Mouse (Mus musculus): ENCODE measurements around the gene Zfp831.

GRCm38 (mm10) chr2:174668806-174669205 is 25.5 kb downstream of the Zfp831 start:
- TF ChIP-seq CTCF (IDR thresholded peaks at IDR 0.05; ENCODE audit: low read depth), result no peak
- no peak for TF ChIP-seq EP300 (IDR thresholded peaks at IDR 0.05; ENCODE audit: low read depth)

Data from liver, embryonic 14.5 days (tissue).